Mouse (Mus musculus) adrenal gland, postnatal 4 days (tissue): ENCODE results near the gene Lefty2. TPM values are rescaled to one million over a fixed set of nuclear protein-coding genes. Genes with fewer than 3 reads are reported as not detected.
"Not testable (repeated sequence)": the region's sequence is repeated elsewhere in the genome, so short reads cannot be mapped to it uniquely, and the experiment has no call there.

Source experiments
- DNase-seq, 2 experiments: peaks; one replicate each; pipeline ENCODE4 v3.0.0; 2021 to 2022; ENCODE audit warnings: low spot score in 2 of 2, mixed read lengths in 2 of 2
- total RNA-seq, 2 experiments: library from RNA; stranded (reverse); gene quantifications; 2 replicates each; pipeline ENCODE4 v1.2.3; 2021

The Lefty2 gene
- total RNA-seq, 2 experiments from 2014 or later: 0.39 to 0.45 TPM

GRCm38 (mm10) chr1:180894088-180894987 is 1.4 kb downstream of the Lefty2 start:
- DNase-seq: not testable (repeated sequence)

GRCm38 (mm10) chr1:180901107-180901506 is 8.2 kb downstream of the Lefty2 start:
- DNase-seq: no peak

GRCm38 (mm10) chr1:180902915-180903314 is 10.0 kb downstream of the Lefty2 start:
- no peak for DNase-seq

GRCm38 (mm10) chr1:180903666-180904038 is 10.7 kb downstream of the Lefty2 start:
- DNase-seq: no peak

- peak; percentile 84 to 87 for DNase-seq
Observed at GRCm38 (mm10) chr1:180904039-180904814, 11.3 kb downstream of the Lefty2 start, which contains the start of gene Pycr2. Gene Pycr2, plus strand, starts transcription at chr1:180904293.

- DNase-seq: no peak
Observed at GRCm38 (mm10) chr1:180904815-180905080, 11.8 kb downstream of the Lefty2 start.

GRCm38 (mm10) chr1:180905307-180905706 is 12.4 kb downstream of the Lefty2 start:
- DNase-seq: no peak

- DNase-seq: no peak
Observed at GRCm38 (mm10) chr1:180905876-180906275, 13.0 kb downstream of the Lefty2 start.

- DNase-seq: no peak
Observed at GRCm38 (mm10) chr1:180906461-180907147, 13.7 kb downstream of the Lefty2 start.

GRCm38 (mm10) chr1:180911138-180911537 is 18.2 kb downstream of the Lefty2 start:
- no peak for DNase-seq

GRCm38 (mm10) chr1:180911653-180912287 is 18.9 kb downstream of the Lefty2 start:
- DNase-seq: no peak

- DNase-seq: no peak
Observed at GRCm38 (mm10) chr1:180912792-180913191, 19.9 kb downstream of the Lefty2 start.

GRCm38 (mm10) chr1:180913797-180914196 is 20.9 kb downstream of the Lefty2 start:
- no peak for DNase-seq

GRCm38 (mm10) chr1:180916425-180916824 is 23.5 kb downstream of the Lefty2 start:
- DNase-seq: no peak

- no peak for DNase-seq
Observed at GRCm38 (mm10) chr1:180917053-180917452, 24.1 kb downstream of the Lefty2 start.

- no peak for DNase-seq
Observed at GRCm38 (mm10) chr1:180919686-180920085, 26.8 kb downstream of the Lefty2 start.

- no peak for DNase-seq
Observed at GRCm38 (mm10) chr1:180922273-180923048, 29.6 kb downstream of the Lefty2 start.

GRCm38 (mm10) chr1:180924737-180925136 is 31.8 kb downstream of the Lefty2 start:
- no peak for DNase-seq

- DNase-seq: no peak
Observed at GRCm38 (mm10) chr1:180926286-180926685, 33.4 kb downstream of the Lefty2 start.

GRCm38 (mm10) chr1:180929599-180929998 is 36.7 kb downstream of the Lefty2 start:
- no peak for DNase-seq
